Mouse (Mus musculus): ENCODE measurements at regions not wholly inside any gene's neighbourhood (a gene's known extent, or its start where the extent isn't known, plus 50 kb on each side); places are given as distances from the start of the nearest gene placed in this dataset.
A peak's percentile ranks its signal among the peaks of the same experiment; 100 is the strongest.
"Not testable (repeated sequence)": the region's sequence is repeated elsewhere in the genome, so short reads cannot be mapped to it uniquely, and the experiment has no call there.

GRCm38 (mm10) chr9:48059549-48060165, 102.2 kb upstream of the Nxpe4 start:
- H3K36me3 ChIP-seq, result no peaks in the 10 kb centered on the region
- no peaks in the 10 kb centered on the region for H3K27me3 ChIP-seq (ENCODE audit: insufficient read depth, poor library complexity, severe bottlenecking)

GRCm38 (mm10) chr9:48060996-48061395, 100.8 kb upstream of the Nxpe4 start:
- Histone ChIP-seq H3K9me3 (no peaks in the 10 kb centered on the region), H3K27me3 (ENCODE audit: insufficient read depth, poor library complexity, severe bottlenecking) (no peaks in the 10 kb centered on the region), H3K27ac (no peak overlapping the region), H3K4me1 (peaks cover 7% of the 10 kb centered on the region), H3K4me3 (no peak overlapping the region), H3K36me3 (no peaks in the 10 kb centered on the region)
- WGBS, result 76% methylated on average over 4 of the region's 4 CpGs
- DNase-seq (ENCODE audit: low spot score), result peak; percentile 53

More at GRCm38 (mm10) chr9:48059549-48060165, 102.2 kb upstream of the Nxpe4 start:
- Histone ChIP-seq H3K4me1 (peaks cover 15% of the 10 kb centered on the region), H3K27ac (no peak overlapping the region), H3K4me3 (no peak overlapping the region), H3K9me3 (no peaks in the 10 kb centered on the region)
- DNase-seq (ENCODE audit: low spot score), result peak; percentile 58
- 79% methylated on average over 10 of the region's 10 CpGs for WGBS

- Histone ChIP-seq H3K36me3 (no peaks in the 10 kb centered on the region), H3K27ac (no peak overlapping the region), H3K9me3 (no peaks in the 10 kb centered on the region), H3K4me3 (no peak overlapping the region), H3K27me3 (ENCODE audit: insufficient read depth, poor library complexity, severe bottlenecking) (no peaks in the 10 kb centered on the region), H3K4me1 (no peaks in the 10 kb centered on the region)
- WGBS, result 70% methylated on average over 7 of the region's 7 CpGs
- DNase-seq (ENCODE audit: low spot score), result peak; percentile 55
These were observed 95.0 kb upstream of the Nxpe4 start for GRCm38 (mm10) chr9:48066730-48067345.

GRCm38 (mm10) chr9:48072592-48072991, 89.2 kb upstream of the Nxpe4 start:
- no peak for DNase-seq (ENCODE audit: low spot score)
- no peak overlapping the region for H3K4me3 ChIP-seq
- H3K4me1 ChIP-seq, result no peaks in the 10 kb centered on the region
- H3K27me3 ChIP-seq (ENCODE audit: insufficient read depth, poor library complexity, severe bottlenecking), result no peaks in the 10 kb centered on the region
- 56% methylated on average over 1 of the region's 1 CpGs for WGBS
- H3K9me3 ChIP-seq, result no peaks in the 10 kb centered on the region
- no peaks in the 10 kb centered on the region for H3K36me3 ChIP-seq
- no peak overlapping the region for H3K27ac ChIP-seq

- Histone ChIP-seq H3K4me1 (no peaks in the 10 kb centered on the region), H3K9me3 (no peaks in the 10 kb centered on the region), H3K4me3 (no peak overlapping the region), H3K27ac (no peak overlapping the region), H3K36me3 (no peaks in the 10 kb centered on the region), H3K27me3 (ENCODE audit: insufficient read depth, poor library complexity, severe bottlenecking) (no peaks in the 10 kb centered on the region)
- no peak for DNase-seq (ENCODE audit: low spot score)
- 67% methylated on average over 2 of the region's 2 CpGs for WGBS
These were observed 88.7 kb upstream of the Nxpe4 start for GRCm38 (mm10) chr9:48073096-48073495.

GRCm38 (mm10) chr9:48075661-48076240, 86.1 kb upstream of the Nxpe4 start:
- H3K27me3 ChIP-seq (ENCODE audit: insufficient read depth, poor library complexity, severe bottlenecking), result no peaks in the 10 kb centered on the region
- H3K9me3 ChIP-seq, result no peaks in the 10 kb centered on the region
- H3K36me3 ChIP-seq, result no peaks in the 10 kb centered on the region
- no peak overlapping the region for H3K4me3 ChIP-seq
- WGBS, result 78% methylated on average over 5 of the region's 5 CpGs
- H3K4me1 ChIP-seq, result no peaks in the 10 kb centered on the region
- H3K27ac ChIP-seq, result no peak overlapping the region
- no peak for DNase-seq (ENCODE audit: low spot score)

GRCm38 (mm10) chr9:48082461-48082860, 79.4 kb upstream of the Nxpe4 start:
- no peak for DNase-seq (ENCODE audit: low spot score)
- H3K36me3 ChIP-seq, result no peaks in the 10 kb centered on the region
- H3K4me3 ChIP-seq, result no peak overlapping the region
- H3K27ac ChIP-seq, result no peak overlapping the region
- H3K27me3 ChIP-seq (ENCODE audit: insufficient read depth, poor library complexity, severe bottlenecking), result peaks cover 8% of the 10 kb centered on the region; the same call in 1 of the 2 replicates
- H3K9me3 ChIP-seq, result no peaks in the 10 kb centered on the region
- WGBS, result 75% methylated on average over 6 of the region's 6 CpGs
- H3K4me1 ChIP-seq, result no peaks in the 10 kb centered on the region

- not testable (repeated sequence) for H3K4me3 ChIP-seq; H3K27ac ChIP-seq; H3K36me3 ChIP-seq; H3K9me3 ChIP-seq; H3K4me1 ChIP-seq; DNase-seq (ENCODE audit: low spot score)
- WGBS, result 76% methylated on average over 5 of the region's 5 CpGs
- peaks cover 11% of the 10 kb centered on the region; the same call in 1 of the 2 replicates for H3K27me3 ChIP-seq (ENCODE audit: insufficient read depth, poor library complexity, severe bottlenecking)
These were observed 77.6 kb upstream of the Nxpe4 start for GRCm38 (mm10) chr9:48084196-48084595.

- Histone ChIP-seq H3K27ac (no peak overlapping the region), H3K4me3 (no peak overlapping the region), H3K36me3 (no peaks in the 10 kb centered on the region), H3K9me3 (no peaks in the 10 kb centered on the region), H3K4me1 (no peaks in the 10 kb centered on the region), H3K27me3 (ENCODE audit: insufficient read depth, poor library complexity, severe bottlenecking) (peaks cover 4% of the 10 kb centered on the region; the same call in 1 of the 2 replicates)
- no peak for DNase-seq (ENCODE audit: low spot score)
- 82% methylated on average over 5 of the region's 5 CpGs for WGBS
These were observed 72.2 kb upstream of the Nxpe4 start for GRCm38 (mm10) chr9:48089661-48090060.

GRCm38 (mm10) chr9:48094756-48095155, 67.1 kb upstream of the Nxpe4 start:
- Histone ChIP-seq H3K4me3 (no peak overlapping the region), H3K9me3 (no peaks in the 10 kb centered on the region), H3K36me3 (no peaks in the 10 kb centered on the region), H3K27me3 (ENCODE audit: insufficient read depth, poor library complexity, severe bottlenecking) (no peaks in the 10 kb centered on the region), H3K27ac (no peak overlapping the region), H3K4me1 (peaks cover 4% of the 10 kb centered on the region; the same call in 1 of the 2 replicates)
- 76% methylated on average over 2 of the region's 2 CpGs for WGBS
- DNase-seq (ENCODE audit: low spot score), result no peak

- peaks cover 4% of the 10 kb centered on the region; the same call in 1 of the 2 replicates for H3K4me1 ChIP-seq
- H3K36me3 ChIP-seq, result no peaks in the 10 kb centered on the region
- H3K27me3 ChIP-seq (ENCODE audit: insufficient read depth, poor library complexity, severe bottlenecking), result no peaks in the 10 kb centered on the region
- 74% methylated on average over 4 of the region's 4 CpGs for WGBS
- no peak overlapping the region for H3K27ac ChIP-seq
- H3K9me3 ChIP-seq, result no peaks in the 10 kb centered on the region
- DNase-seq (ENCODE audit: low spot score), result no peak
- H3K4me3 ChIP-seq, result no peak overlapping the region
These were observed 62.0 kb upstream of the Nxpe4 start for GRCm38 (mm10) chr9:48099846-48100245.

GRCm38 (mm10) chr9:48106441-48107167, 55.2 kb upstream of the Nxpe4 start:
- Histone ChIP-seq H3K9me3 (no peaks in the 10 kb centered on the region), H3K27me3 (ENCODE audit: insufficient read depth, poor library complexity, severe bottlenecking) (no peaks in the 10 kb centered on the region), H3K4me3 (no peak overlapping the region), H3K36me3 (no peaks in the 10 kb centered on the region), H3K27ac (no peak overlapping the region), H3K4me1 (peaks cover 6% of the 10 kb centered on the region)
- WGBS, result 41% methylated on average over 2 of the region's 2 CpGs
- DNase-seq (ENCODE audit: low spot score), result no peak
